Mouse (Mus musculus): ENCODE results near the gene Cebpe. TPM values are rescaled to one million over a fixed set of nuclear protein-coding genes. Genes with fewer than 3 reads are reported as not detected.

Gene Cebpe
- polyA plus RNA-seq, 1 experiment from 2014 or later: not detected

DNA sequence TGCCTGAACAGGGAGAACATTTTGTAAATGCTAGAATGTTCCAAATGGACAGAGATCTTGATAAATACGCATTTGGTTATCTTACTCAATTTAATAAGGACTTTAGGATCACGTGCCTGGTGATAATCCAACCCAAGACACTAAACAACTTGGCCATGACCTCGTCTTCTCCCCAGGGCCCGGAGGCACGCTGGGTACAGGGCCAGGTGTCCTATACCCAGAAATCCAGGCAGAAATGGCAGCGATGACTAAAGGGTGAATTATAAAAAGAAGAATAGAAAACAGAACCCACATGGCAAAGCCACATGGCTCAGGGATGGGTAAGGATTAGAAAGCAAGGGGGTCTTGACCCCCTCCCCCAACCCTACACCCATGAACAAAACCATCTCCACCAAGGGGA lies 29.7 kb upstream of the Cebpe start:
- H3K27me3 ChIP-seq: peaks cover 6% of the 10 kb centered on the region
- no peak for ATAC-seq
- TF ChIP-seq CTCF (IDR thresholded peaks at IDR 0.05): no peak
- CTCF ChIA-PET: no interaction called here
- in situ Hi-C loops (cut with MboI; ENCODE audit: low pct_unique_long_range_greater_than_20kb): no loop called here
- DNase-seq (ENCODE audit: low read depth, low spot score): no peak
- POLR2A ChIA-PET: no interaction called here

- no peak for TF ChIP-seq CTCF (IDR thresholded peaks at IDR 0.05)
- DNase-seq (ENCODE audit: low read depth, low spot score): no peak
- in situ Hi-C loops (cut with MboI; ENCODE audit: low pct_unique_long_range_greater_than_20kb): no loop called here
- peaks cover 2% of the 10 kb centered on the region for H3K27me3 ChIP-seq
- ChIA-PET CTCF (interaction anchor here (1.0 kb wide), 1 partner anchor 12 kb away, joined by 3 read pairs; no protein-coding TSS in a partner anchor), POLR2A (no interaction called here)
- ATAC-seq: no peak
Measured at GRCm38 (mm10) chr14:54737634-54738033, 25.7 kb upstream of the Cebpe start.

DNA sequence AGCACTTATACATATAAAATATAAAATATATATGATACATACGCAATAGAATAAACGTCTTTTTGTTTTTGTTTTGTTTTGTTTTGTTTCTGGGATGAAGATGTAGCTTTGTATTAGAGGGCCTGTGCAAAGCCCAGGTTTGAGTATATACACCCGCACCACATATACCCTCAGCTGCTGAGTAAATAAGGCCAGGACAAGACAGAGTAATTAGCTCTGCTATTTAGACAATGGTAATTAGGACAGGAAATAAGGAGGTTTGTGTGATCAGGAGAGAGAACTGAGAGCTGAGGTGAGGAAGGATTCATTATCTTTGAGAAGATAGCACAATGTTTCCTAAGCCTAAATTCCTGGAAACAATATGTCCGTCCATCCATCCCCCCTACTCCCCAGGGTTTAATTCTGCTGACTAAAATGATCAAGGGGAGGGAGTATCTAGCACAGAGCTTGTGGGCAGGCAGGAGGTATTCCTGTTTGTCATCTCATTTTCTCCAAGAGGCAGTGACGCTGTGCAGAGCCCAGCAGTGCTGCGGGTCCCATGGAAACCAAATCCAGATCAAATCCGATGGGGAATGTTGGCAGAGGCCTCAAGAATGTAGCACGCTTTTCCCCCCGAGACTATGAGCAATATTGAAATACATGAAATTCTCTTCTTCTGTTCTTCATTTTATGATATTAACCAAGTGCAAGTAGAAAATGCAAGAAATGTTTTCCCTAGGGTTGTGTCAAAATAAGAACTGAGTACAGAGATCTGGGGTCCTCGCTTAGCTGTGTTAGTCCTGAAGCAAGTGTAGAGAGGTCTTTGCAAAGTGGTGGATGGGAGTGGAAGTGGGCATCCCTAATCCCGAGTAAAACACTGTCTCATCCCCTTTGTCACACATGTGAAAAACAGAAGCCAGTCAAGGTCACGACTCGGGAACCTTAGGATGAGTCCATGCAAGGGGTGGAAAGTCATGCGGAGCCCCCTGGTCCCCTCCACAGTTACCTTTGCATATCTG lies 24.9 kb upstream of the Cebpe start:
- CTCF ChIA-PET: no interaction called here
- TF ChIP-seq CTCF (IDR thresholded peaks at IDR 0.05): no peak
- DNase-seq (ENCODE audit: low read depth, low spot score): no peak
- ATAC-seq: no peak
- H3K27me3 ChIP-seq: peaks cover 4% of the 10 kb centered on the region
- POLR2A ChIA-PET: no interaction called here
- in situ Hi-C loops (cut with MboI; ENCODE audit: low pct_unique_long_range_greater_than_20kb): no loop called here

- H3K27me3 ChIP-seq: peaks cover 4% of the 10 kb centered on the region
- in situ Hi-C loops (cut with MboI; ENCODE audit: low pct_unique_long_range_greater_than_20kb): no loop called here
- no peak for ATAC-seq
- no peak for DNase-seq (ENCODE audit: low read depth, low spot score)
- ChIA-PET CTCF (no interaction called here), POLR2A (no interaction called here)
- no peak for TF ChIP-seq CTCF (IDR thresholded peaks at IDR 0.05)
Measured at GRCm38 (mm10) chr14:54735221-54735620, 23.2 kb upstream of the Cebpe start.

DNA sequence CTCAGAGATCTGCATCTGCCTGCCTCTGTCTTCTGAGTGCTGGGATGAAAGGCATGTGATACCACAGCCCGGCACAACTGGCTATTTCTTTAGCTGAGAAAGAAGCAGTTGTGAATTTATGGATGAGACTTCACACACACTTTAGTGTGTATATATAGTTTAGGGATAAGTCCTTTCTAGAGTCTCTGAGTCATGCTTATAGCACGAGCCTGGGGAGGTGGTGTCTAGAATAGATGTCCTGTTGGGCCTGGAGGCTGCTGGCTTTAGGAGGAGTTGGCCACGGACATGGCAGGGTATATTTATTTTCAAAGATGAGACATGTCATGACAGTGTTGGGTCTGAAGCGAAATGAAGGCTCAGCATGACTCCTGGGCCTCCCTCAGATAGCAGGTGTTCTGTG lies 22.0 kb upstream of the Cebpe start:
- DNase-seq (ENCODE audit: low read depth, low spot score): no peak
- ATAC-seq: no peak
- ChIA-PET CTCF (no interaction called here), POLR2A (interaction anchor here (0.6 kb wide), 1 partner anchor 67 kb away, joined by 3 read pairs; no protein-coding TSS in a partner anchor)
- H3K27me3 ChIP-seq: peaks cover 8% of the 10 kb centered on the region
- no peak for TF ChIP-seq CTCF (IDR thresholded peaks at IDR 0.05)
- in situ Hi-C loops (cut with MboI; ENCODE audit: low pct_unique_long_range_greater_than_20kb): no loop called here

GRCm38 (mm10) chr14:54732206-54732605 lies 20.2 kb upstream of the Cebpe start:
- ATAC-seq (no peak), DNase-seq (ENCODE audit: low read depth, low spot score) (no peak)
- POLR2A ChIA-PET: no interaction called here
- CTCF ChIA-PET: no interaction called here
- no peak for TF ChIP-seq CTCF (IDR thresholded peaks at IDR 0.05)
- in situ Hi-C loops (cut with MboI; ENCODE audit: low pct_unique_long_range_greater_than_20kb): no loop called here
- H3K27me3 ChIP-seq: peaks cover 8% of the 10 kb centered on the region

- in situ Hi-C loops (cut with MboI; ENCODE audit: low pct_unique_long_range_greater_than_20kb): no loop called here
- TF ChIP-seq CTCF (IDR thresholded peaks at IDR 0.05): no peak
- CTCF ChIA-PET: no interaction called here
- DNase-seq (ENCODE audit: low read depth, low spot score) (no peak), ATAC-seq (no peak)
- POLR2A ChIA-PET: no interaction called here
- peaks cover 8% of the 10 kb centered on the region for H3K27me3 ChIP-seq
Measured at GRCm38 (mm10) chr14:54730305-54730704, 18.3 kb upstream of the Cebpe start.

DNA sequence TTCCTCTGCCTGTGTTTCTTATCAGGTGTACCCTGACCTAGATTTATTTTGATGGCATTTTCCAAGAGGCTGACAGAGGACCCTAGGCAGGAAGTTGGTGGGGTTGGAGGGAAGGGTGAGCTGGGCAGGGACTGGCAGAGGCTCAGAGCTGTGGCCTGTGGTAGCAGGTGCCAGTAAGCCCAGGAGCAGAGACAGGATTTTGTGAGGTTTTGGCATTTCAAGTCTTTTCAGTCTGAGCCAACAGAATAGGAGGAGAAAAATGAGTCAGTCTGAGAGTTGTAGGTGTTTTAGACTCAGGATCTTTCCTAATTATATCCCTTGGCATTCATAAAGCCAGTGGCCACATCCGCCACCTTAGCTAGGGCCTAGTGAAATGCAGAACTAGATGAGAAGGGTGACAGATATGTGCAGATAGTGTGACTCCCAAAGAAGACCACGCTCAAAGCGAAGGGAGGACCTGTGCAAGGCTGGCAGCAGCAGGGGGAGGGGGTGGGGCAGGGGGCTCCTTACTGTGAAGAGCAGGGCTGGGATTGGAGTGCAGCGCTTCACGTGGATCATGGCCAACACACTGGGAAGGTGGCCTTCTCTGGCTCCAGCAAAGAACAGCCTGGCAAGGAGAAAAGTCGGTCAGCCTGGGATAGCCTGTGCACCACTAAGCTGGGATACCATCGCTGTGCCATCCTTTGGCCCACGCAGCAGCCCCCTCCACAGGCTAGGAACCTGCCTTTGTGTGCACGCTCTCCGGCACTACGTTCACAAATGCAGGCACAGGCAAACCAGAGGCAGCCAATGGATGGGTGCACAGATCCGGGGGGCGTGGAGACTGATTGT lies 17.1 kb upstream of the Cebpe start:
- DNase-seq (ENCODE audit: low read depth, low spot score) (no peak), ATAC-seq (no peak)
- POLR2A ChIA-PET: no interaction called here
- in situ Hi-C loops (cut with MboI; ENCODE audit: low pct_unique_long_range_greater_than_20kb): no loop called here
- H3K27me3 ChIP-seq: peaks cover 10% of the 10 kb centered on the region
- no peak for TF ChIP-seq CTCF (IDR thresholded peaks at IDR 0.05)
- CTCF ChIA-PET: no interaction called here

GRCm38 (mm10) chr14:54727565-54727964 lies 15.6 kb upstream of the Cebpe start:
- ChIA-PET CTCF (no interaction called here), POLR2A (no interaction called here)
- in situ Hi-C loops (cut with MboI; ENCODE audit: low pct_unique_long_range_greater_than_20kb): no loop called here
- TF ChIP-seq CTCF (IDR thresholded peaks at IDR 0.05): no peak
- DNase-seq (ENCODE audit: low read depth, low spot score) (no peak), ATAC-seq (no peak)
- peaks cover 11% of the 10 kb centered on the region for H3K27me3 ChIP-seq

DNA sequence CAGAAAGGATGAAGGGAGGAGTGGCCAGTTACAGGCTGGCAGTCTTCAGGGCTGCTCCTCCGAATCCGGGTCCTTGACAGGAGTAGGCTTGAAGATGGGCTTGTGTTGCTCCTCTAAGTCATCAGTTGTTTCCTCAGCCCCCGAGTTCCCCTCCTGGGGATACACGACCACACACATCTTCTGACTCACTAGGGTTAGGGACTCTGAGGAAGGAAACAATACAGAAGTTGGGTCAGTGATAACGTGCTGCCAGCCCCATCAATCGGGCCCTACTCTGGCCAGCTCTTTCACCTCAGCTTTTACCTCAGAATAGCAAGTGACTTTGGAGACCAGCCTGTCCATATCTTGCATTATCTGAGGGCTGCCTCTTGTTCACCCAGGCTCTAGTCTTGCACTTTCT lies 12.1 kb upstream of the Cebpe start:
- peaks cover 3% of the 10 kb centered on the region for H3K27me3 ChIP-seq
- DNase-seq (ENCODE audit: low read depth, low spot score) (no peak), ATAC-seq (no peak)
- ChIA-PET POLR2A (no interaction called here), CTCF (interaction anchor here (0.9 to 1.6 kb wide), 2 partner anchors 9 to 120 kb away, joined by 3 to 4 read pairs; no protein-coding TSS in a partner anchor)
- TF ChIP-seq CTCF (IDR thresholded peaks at IDR 0.05): no peak
- in situ Hi-C loops (cut with MboI; ENCODE audit: low pct_unique_long_range_greater_than_20kb): no loop called here

GRCm38 (mm10) chr14:54721711-54722110 lies 9.7 kb upstream of the Cebpe start:
- ATAC-seq (no peak), DNase-seq (ENCODE audit: low read depth, low spot score) (no peak)
- POLR2A ChIA-PET: no interaction called here
- TF ChIP-seq CTCF (IDR thresholded peaks at IDR 0.05): no peak
- H3K27me3 ChIP-seq: peaks cover 3% of the 10 kb centered on the region
- in situ Hi-C loops (cut with MboI; ENCODE audit: low pct_unique_long_range_greater_than_20kb): no loop called here
- CTCF ChIA-PET: no interaction called here
